16 mouse cellular contexts compared by ENCODE assay signal in genomic region chr13:92704189-92704588, GRCm38 (mm10).
DNase-seq lines count a peak whose midpoint lies in the region; ATAC-seq lines count a peak whose summit lies in the region.
"Had no signal": no experiment of that assay in that cellular context is flagged by ENCODE, and none has a peak within 500 bp of the region (broad histone marks: within the 10 kb centered on the region; RNA-seq: fewer than 3 reads in every experiment).

No protein-coding gene starts in this region.

- H3K27ac ChIP-seq in forebrain, embryonic 10.5 days, result 0 out of 2 replicates have a peak overlapping the region, but pooled peaks have one; percentile 13
- H3K27ac ChIP-seq in forebrain, embryonic 13.5 days, result no peak overlapping the region
- H3K27ac ChIP-seq in kidney, embryonic 16.5 days (ENCODE audit: low read length), result no peak overlapping the region
- H3K27ac ChIP-seq: limb, embryonic 12.5 days had no signal

- H3K27me3 ChIP-seq in forebrain, embryonic 10.5 days (ENCODE audit: poor library complexity, severe bottlenecking), result peaks cover 29% of the 10 kb centered on the region
- H3K27me3 ChIP-seq in forebrain, embryonic 13.5 days, result no peaks in the 10 kb centered on the region
- H3K27me3 ChIP-seq in kidney, embryonic 16.5 days (ENCODE audit: insufficient read depth, low read length), result no peaks in the 10 kb centered on the region
- H3K27me3 ChIP-seq: CH12.LX; limb, embryonic 12.5 days; megakaryocyte, embryonic 14.5 days had no signal

- DNase-seq in forebrain, embryonic 10.5 days (ENCODE audit: extremely low spot score, low spot score), result no peak
- DNase-seq in kidney, adult 18-20 months, result no peak
- peak; percentile 11 for DNase-seq in ovary, postnatal 36 days (ENCODE audit: low spot score)
- no peak for DNase-seq in ovary, postnatal 10 days (ENCODE audit: low spot score)
- DNase-seq in urinary bladder, postnatal 36 days (ENCODE audit: low spot score in 2 of 2), result no peak
- DNase-seq in right cerebral cortex, adult 2 months (ENCODE audit: low spot score in 2 of 2), result no peak
- DNase-seq: gastrocnemius, postnatal 14 days; heart, postnatal 10 days; lung, postnatal 14 days had no signal

- H3K36me3 ChIP-seq in forebrain, embryonic 10.5 days (replicated peaks), result peaks cover 10% of the 10 kb centered on the region; the same call in 1 of the 2 replicates
- peaks cover 15% of the 10 kb centered on the region for H3K36me3 ChIP-seq in forebrain, embryonic 13.5 days (ENCODE audit: poor library complexity, severe bottlenecking)
- H3K36me3 ChIP-seq in kidney, embryonic 16.5 days (ENCODE audit: insufficient read depth, low read length), result peaks cover 16% of the 10 kb centered on the region
- H3K36me3 ChIP-seq: forebrain, embryonic 12.5 days had no signal

- H3K9me3 ChIP-seq in forebrain, embryonic 10.5 days, result no peaks in the 10 kb centered on the region
- H3K9me3 ChIP-seq in forebrain, embryonic 13.5 days (replicated peaks), result no peaks in the 10 kb centered on the region
- H3K9me3 ChIP-seq in kidney, embryonic 16.5 days (ENCODE audit: low read length), result no peaks in the 10 kb centered on the region
- H3K9me3 ChIP-seq: forebrain, embryonic 12.5 days; limb, embryonic 12.5 days; megakaryocyte, embryonic 14.5 days had no signal

- H3K4me2 ChIP-seq in forebrain, embryonic 13.5 days, result no peak overlapping the region
- no peak overlapping the region for H3K4me2 ChIP-seq in kidney, embryonic 16.5 days (replicated peaks; ENCODE audit: low read depth, low read length)
- H3K4me2 ChIP-seq: forebrain, embryonic 12.5 days; limb, embryonic 12.5 days had no signal

- no peak for ATAC-seq in forebrain, embryonic 13.5 days
- ATAC-seq in kidney, embryonic 16.5 days (ENCODE audit: low FRiP score, low TSS enrichment), result 0 out of 2 replicates have a peak, but pooled peaks have one; percentile 24

- no peak overlapping the region for H3K4me3 ChIP-seq in forebrain, embryonic 10.5 days
- no peak overlapping the region for H3K4me3 ChIP-seq in forebrain, embryonic 13.5 days
- no peak overlapping the region for H3K4me3 ChIP-seq in kidney, embryonic 16.5 days (ENCODE audit: low read length)
- H3K4me3 ChIP-seq: forebrain, embryonic 12.5 days; left cerebral cortex, adult 2 months; limb, embryonic 12.5 days; megakaryocyte, embryonic 14.5 days had no signal

- 69% methylated on average over 7 of the region's 7 CpGs for WGBS in forebrain, embryonic 10.5 days
- 58% methylated on average over 7 of the region's 7 CpGs for WGBS in forebrain, embryonic 13.5 days
- WGBS in kidney, embryonic 16.5 days, result 47% methylated on average over 7 of the region's 7 CpGs

- no peak overlapping the region for H3K9ac ChIP-seq in forebrain, embryonic 13.5 days
- H3K9ac ChIP-seq in kidney, embryonic 16.5 days (replicated peaks; ENCODE audit: low read length), result no peak overlapping the region
- H3K9ac ChIP-seq: forebrain, embryonic 12.5 days; limb, embryonic 12.5 days had no signal

- peaks cover 45% of the 10 kb centered on the region for H3K4me1 ChIP-seq in forebrain, embryonic 10.5 days
- peaks cover 9% of the 10 kb centered on the region for H3K4me1 ChIP-seq in forebrain, embryonic 13.5 days
- H3K4me1 ChIP-seq in kidney, embryonic 16.5 days (ENCODE audit: insufficient read depth, low read length), result peaks cover 4% of the 10 kb centered on the region; the same call in 1 of the 2 replicates
